8 mouse cellular contexts compared by ENCODE assay signal in the genomic region with DNA sequence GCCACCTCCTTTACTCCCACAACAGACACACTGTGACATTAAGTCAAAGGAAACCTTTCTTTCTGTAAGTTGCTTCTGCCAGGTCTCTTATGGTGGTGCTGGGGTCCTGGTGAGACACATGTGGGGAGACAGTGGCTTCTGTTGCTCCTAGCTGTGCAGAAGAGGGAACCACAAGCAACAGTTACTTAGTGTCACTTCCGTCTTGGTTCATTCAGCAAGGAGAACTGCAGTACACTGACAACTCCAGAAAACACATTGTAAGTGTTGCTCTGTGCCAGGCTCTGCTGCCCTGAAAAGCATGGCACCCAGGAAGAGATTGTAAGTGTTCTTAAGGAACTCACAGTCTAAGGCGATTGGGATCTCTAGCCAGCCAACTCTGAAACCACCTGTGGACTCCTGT. TPM values are rescaled to one million over a fixed set of nuclear protein-coding genes. Genes with fewer than 3 reads are reported as not detected.
DNase-seq lines count a peak whose midpoint lies in the region; ATAC-seq and TF ChIP-seq lines count a peak whose summit lies in the region.

TSS of gene Fuca2 (plus strand) at position 210 of the 400 bp plus-strand sequence.

- no peak for ATAC-seq in kidney, embryonic 15.5 days (replicated peaks; ENCODE audit: low FRiP score)
- no peak for ATAC-seq in intestine, embryonic 15.5 days
- ATAC-seq in megakaryocyte progenitor cell, adult 5-6 weeks (replicated peaks; ENCODE audit: poor library complexity): peak; percentile 30

- H3K36me3 ChIP-seq in kidney, embryonic 15.5 days: peaks cover 4% of the 10 kb centered on the region; the same call in 1 of the 2 replicates
- no peaks in the 10 kb centered on the region for H3K36me3 ChIP-seq in intestine, embryonic 15.5 days

- H3K9me3 ChIP-seq in kidney, embryonic 15.5 days (replicated peaks): no peaks in the 10 kb centered on the region
- H3K9me3 ChIP-seq in intestine, embryonic 15.5 days: no peaks in the 10 kb centered on the region

- no peak for DNase-seq in kidney, postnatal 10 days
- DNase-seq in gastrocnemius, postnatal 4 days (ENCODE audit: low spot score in 2 of 2): no peak
- DNase-seq in thymus, postnatal 25 days: peak; percentile 37
- no peak for DNase-seq in right cerebral cortex, postnatal 10 days (ENCODE audit: low spot score in 2 of 2)

- no peak within 1 kb of the TSS for H3K9ac ChIP-seq in kidney, embryonic 15.5 days
- H3K9ac ChIP-seq in intestine, embryonic 15.5 days: no peak within 1 kb of the TSS

- no peak within 1 kb of the TSS; the same call in 1 of the 2 replicates for H3K4me2 ChIP-seq in kidney, embryonic 15.5 days
- peak within 1 kb of the TSS; percentile 85; the same call in 1 of the 2 replicates for H3K4me2 ChIP-seq in intestine, embryonic 15.5 days (replicated peaks)

- H3K27me3 ChIP-seq in kidney, embryonic 15.5 days: no peaks in the 10 kb centered on the region
- H3K27me3 ChIP-seq in intestine, embryonic 15.5 days (replicated peaks): no peaks in the 10 kb centered on the region

- TF ChIP-seq POLR2A in bone marrow, adult 2 months (IDR thresholded peaks at IDR 0.05; ENCODE audit: borderline replicate concordance, control insufficient read depth, low read depth, low read length): no peak

- H3K27ac ChIP-seq in kidney, embryonic 15.5 days: peak within 1 kb of the TSS; percentile 71; the same call in 1 of the 2 replicates
- H3K27ac ChIP-seq in bone marrow, adult 2 months (ENCODE audit: control insufficient read depth, insufficient read depth, low read depth, low read length, poor library complexity): peak within 1 kb of the TSS; percentile 70; the same call in 1 of the 2 replicates
- H3K27ac ChIP-seq in intestine, embryonic 15.5 days: no peak within 1 kb of the TSS

- H3K4me3 ChIP-seq in kidney, embryonic 15.5 days (replicated peaks): no peak within 1 kb of the TSS
- H3K4me3 ChIP-seq in bone marrow, adult 2 months (replicated peaks; ENCODE audit: control insufficient read depth, low read depth, low read length): no peak within 1 kb of the TSS
- no peak within 1 kb of the TSS for H3K4me3 ChIP-seq in intestine, embryonic 15.5 days (replicated peaks)

- 87% methylated on average over 2 of the region's 2 CpGs for WGBS in kidney, embryonic 15.5 days
- WGBS in bone marrow, adult 2 months: 6% methylated on average over 2 of the region's 2 CpGs
- 79% methylated on average over 2 of the region's 2 CpGs for WGBS in intestine, embryonic 15.5 days

- H3K4me1 ChIP-seq in kidney, embryonic 15.5 days: peaks cover 11% of the 10 kb centered on the region
- no peaks in the 10 kb centered on the region; the same call in 1 of the 2 replicates for H3K4me1 ChIP-seq in bone marrow, adult 2 months (ENCODE audit: control insufficient read depth, insufficient read depth, low read length)
- H3K4me1 ChIP-seq in intestine, embryonic 15.5 days (replicated peaks): no peaks in the 10 kb centered on the region; the same call in none of the 2 replicates

- no peak for TF ChIP-seq CTCF in bone marrow, adult 2 months (IDR thresholded peaks at IDR 0.05; ENCODE audit: control insufficient read depth, insufficient read depth, low read length)

RNA-seq across cellular contexts. Expression of gene Fuca2, which starts in this region (rescaled TPM):
- 81.9 and 89.7 TPM in 2 replicates for polyA plus RNA-seq in kidney, embryonic 15.5 days (2015; fragmentation: Nextera tagmentation; extraction: Ambion mirVana)
- 31.0 and 44.9 TPM in 2 replicates for polyA plus RNA-seq in bone marrow, adult 2 months (2011; ENCODE audit: insufficient read depth, insufficient read length, low replicate concordance, missing spikeins)
- 10 to 100 TPM; 24.4 to 26.4 TPM for total RNA-seq in gastrocnemius, postnatal 4 days (2021)
- polyA plus RNA-seq in intestine, embryonic 15.5 days (2015; fragmentation: Nextera tagmentation; extraction: Ambion mirVana): 134 and 140 TPM in 2 replicates
- total RNA-seq in megakaryocyte progenitor cell, adult 5-6 weeks (2015): 149 and 158 TPM in 2 replicates
- 95.1 and 101 TPM in 2 replicates for total RNA-seq in megakaryocyte progenitor cell, adult 5-6 weeks (2017)
